Mouse (Mus musculus) hindbrain, embryonic 10.5 days (tissue): ENCODE data around the gene Trappc12. TPM values are rescaled to one million over a fixed set of nuclear protein-coding genes. Genes with fewer than 3 reads are reported as not detected.
"Not testable (repeated sequence)": the region's sequence is repeated elsewhere in the genome, so short reads cannot be mapped to it uniquely, and the experiment has no call there.

ENCODE experiments used
- DNase-seq: peaks from one replicate; pipeline ENCODE4 v3.0.0-alpha.2; 2017; ENCODE audit warnings: low spot score
- H3K27ac ChIP-seq: fragments of 300-500 bp; sonication (generic); 2 replicates; pipeline ENCODE4 v1.5.1; 2016; ENCODE audit warnings: mild to moderate bottlenecking, moderate library complexity
- H3K27me3 ChIP-seq: fragments of 300-500 bp; sonication (generic); 2 replicates; pipeline ENCODE4 v1.6.1; 2016; ENCODE audit warnings: mild to moderate bottlenecking; ENCODE audit not compliant: poor library complexity, insufficient read depth, severe bottlenecking
- H3K36me3 ChIP-seq: fragments of 300-500 bp; sonication (generic); 2 replicates; pipeline ENCODE4 v1.6.1; 2016; ENCODE audit warnings: mild to moderate bottlenecking, moderate library complexity
- H3K4me1 ChIP-seq: fragments of 300-500 bp; sonication (generic); replicated peaks from 2 replicates; pipeline ENCODE4 v1.6.1; 2016; ENCODE audit warnings: mild to moderate bottlenecking
- H3K4me3 ChIP-seq: fragments of 300-500 bp; sonication (generic); 2 replicates; pipeline ENCODE4 v1.5.1; 2016; ENCODE audit warnings: mild to moderate bottlenecking, moderate library complexity
- H3K9me3 ChIP-seq: fragments of 300-500 bp; sonication (generic); 2 replicates; pipeline ENCODE4 v1.6.1; 2016; ENCODE audit warnings: mild to moderate bottlenecking, moderate library complexity
- WGBS: fragments of 180-500 bp; shearing (Covaris S2); methylation state at CpG from one replicate; pipeline ENCODE4 v1.1.7; 2016; 5-methylcytosine and 5-hydroxymethylcytosine counted together
- polyA plus RNA-seq: library from polyadenylated mRNA; unstranded; fragments of >200 nt; fragmentation: Nextera tagmentation; extraction: Ambion mirVana; gene quantifications from 2 replicates; pipeline ENCODE4 v1.2.1, GENCODE M21; 2016

Trappc12 gene
- polyA plus RNA-seq, 1 experiment from 2014 or later = 38.1 TPM

DNA sequence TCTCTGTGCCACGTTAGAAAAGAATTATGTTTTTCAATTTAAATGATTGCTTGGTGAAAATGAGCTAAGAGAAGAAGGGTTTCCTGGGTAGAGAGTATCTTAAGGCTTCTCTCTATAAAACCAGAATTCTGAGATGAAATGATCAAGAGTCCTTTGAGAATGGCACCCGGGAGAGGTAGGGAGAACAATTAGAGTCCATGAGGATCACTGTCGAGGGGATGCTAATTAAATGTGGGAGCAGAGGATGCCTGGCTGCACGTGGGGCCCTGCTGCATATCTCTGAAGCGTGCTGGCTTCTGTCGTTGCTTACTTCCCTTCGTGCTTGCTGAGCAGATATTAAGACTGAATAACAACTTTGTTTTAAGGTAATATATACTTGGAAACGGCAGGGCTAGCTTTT is 24.8 kb upstream of the Trappc12 start:
- Histone ChIP-seq H3K36me3 (no peaks in the 10 kb centered on the region), H3K4me1 (peaks cover 25% of the 10 kb centered on the region), H3K4me3 (no peak overlapping the region), H3K9me3 (no peaks in the 10 kb centered on the region), H3K27me3 (no peaks in the 10 kb centered on the region), H3K27ac (no peak overlapping the region)
- WGBS = 49% methylated on average over 8 of the region's 8 CpGs
- DNase-seq = no peak

DNA sequence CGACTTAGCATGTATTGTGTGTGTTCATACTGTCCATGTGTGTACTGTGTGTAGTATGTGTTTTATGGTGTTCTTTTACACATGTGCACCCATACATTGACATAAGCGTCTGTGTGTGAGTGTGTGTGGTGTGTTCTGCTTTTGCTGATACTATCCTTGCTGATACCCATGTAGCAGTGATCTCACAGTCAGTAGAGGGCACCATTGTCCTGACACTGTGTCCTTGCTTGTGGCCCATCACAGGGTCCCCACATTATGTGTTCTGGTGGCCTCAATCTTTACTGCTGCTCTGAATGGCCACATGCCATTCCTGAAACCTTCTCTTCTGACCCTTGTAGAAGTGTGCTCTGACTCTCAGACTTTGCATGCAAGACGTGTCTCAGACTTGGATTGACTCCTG is 23.5 kb upstream of the Trappc12 start:
- WGBS = 80% methylated on average over 3 of the region's 3 CpGs
- H3K36me3 ChIP-seq = no peaks in the 10 kb centered on the region
- H3K27ac ChIP-seq = no peak overlapping the region
- DNase-seq = no peak
- peaks cover 15% of the 10 kb centered on the region; the same call in 1 of the 2 replicates for H3K4me1 ChIP-seq
- H3K27me3 ChIP-seq = no peaks in the 10 kb centered on the region
- H3K9me3 ChIP-seq = no peaks in the 10 kb centered on the region
- no peak overlapping the region for H3K4me3 ChIP-seq

DNA sequence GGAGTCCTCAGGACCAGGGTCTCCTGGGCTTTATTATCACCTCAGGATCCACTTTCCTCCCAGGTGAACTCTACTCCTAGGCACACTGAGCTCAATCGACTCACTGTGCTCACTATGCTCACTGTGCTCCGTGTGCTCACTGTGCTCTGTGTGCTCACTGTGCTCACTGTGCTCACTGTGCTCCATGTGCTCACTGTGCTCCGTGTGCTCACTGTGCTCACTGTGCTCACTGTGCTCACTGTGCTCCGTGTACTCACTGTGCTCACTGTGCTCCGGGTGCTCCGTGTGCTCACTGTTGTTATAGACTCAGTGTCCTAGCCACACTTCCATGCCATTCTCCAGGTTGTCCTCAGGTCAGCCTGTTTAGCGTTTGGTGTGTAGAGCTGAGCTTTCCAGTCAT is 19.7 kb upstream of the Trappc12 start:
- no peak for DNase-seq
- H3K27ac ChIP-seq = no peak overlapping the region
- peaks cover 5% of the 10 kb centered on the region; the same call in 1 of the 2 replicates for H3K4me1 ChIP-seq
- H3K27me3 ChIP-seq = no peaks in the 10 kb centered on the region
- 94% methylated on average over 7 of the region's 7 CpGs for WGBS
- peaks cover 18% of the 10 kb centered on the region for H3K36me3 ChIP-seq
- no peak overlapping the region for H3K4me3 ChIP-seq
- no peaks in the 10 kb centered on the region for H3K9me3 ChIP-seq

DNA sequence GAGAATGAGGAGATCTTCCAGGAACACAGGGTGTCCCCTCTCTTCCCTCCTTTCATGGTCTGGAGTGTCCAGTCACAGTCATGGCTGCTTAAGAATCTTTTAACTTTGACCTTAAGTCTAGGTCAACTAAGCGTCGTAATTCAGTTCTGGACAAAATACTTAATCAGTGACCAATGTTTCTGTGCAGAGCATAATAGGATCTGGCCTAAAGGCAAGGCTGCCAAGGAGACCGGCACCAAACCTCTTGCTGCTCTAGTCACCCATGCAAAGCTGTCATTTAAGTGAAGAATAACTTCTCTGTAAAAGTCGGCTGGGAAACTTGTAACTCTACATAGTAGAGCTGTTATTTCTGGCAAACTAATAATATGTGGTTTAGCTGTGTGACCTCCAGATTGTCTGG is 5.7 kb upstream of the Trappc12 start:
- H3K4me3 ChIP-seq = no peak overlapping the region
- no peaks in the 10 kb centered on the region for H3K36me3 ChIP-seq
- WGBS = 89% methylated on average over 4 of the region's 4 CpGs
- H3K4me1 ChIP-seq = peaks cover 19% of the 10 kb centered on the region
- H3K9me3 ChIP-seq = no peaks in the 10 kb centered on the region
- no peak for DNase-seq
- H3K27ac ChIP-seq = no peak overlapping the region
- H3K27me3 ChIP-seq = no peaks in the 10 kb centered on the region

DNA sequence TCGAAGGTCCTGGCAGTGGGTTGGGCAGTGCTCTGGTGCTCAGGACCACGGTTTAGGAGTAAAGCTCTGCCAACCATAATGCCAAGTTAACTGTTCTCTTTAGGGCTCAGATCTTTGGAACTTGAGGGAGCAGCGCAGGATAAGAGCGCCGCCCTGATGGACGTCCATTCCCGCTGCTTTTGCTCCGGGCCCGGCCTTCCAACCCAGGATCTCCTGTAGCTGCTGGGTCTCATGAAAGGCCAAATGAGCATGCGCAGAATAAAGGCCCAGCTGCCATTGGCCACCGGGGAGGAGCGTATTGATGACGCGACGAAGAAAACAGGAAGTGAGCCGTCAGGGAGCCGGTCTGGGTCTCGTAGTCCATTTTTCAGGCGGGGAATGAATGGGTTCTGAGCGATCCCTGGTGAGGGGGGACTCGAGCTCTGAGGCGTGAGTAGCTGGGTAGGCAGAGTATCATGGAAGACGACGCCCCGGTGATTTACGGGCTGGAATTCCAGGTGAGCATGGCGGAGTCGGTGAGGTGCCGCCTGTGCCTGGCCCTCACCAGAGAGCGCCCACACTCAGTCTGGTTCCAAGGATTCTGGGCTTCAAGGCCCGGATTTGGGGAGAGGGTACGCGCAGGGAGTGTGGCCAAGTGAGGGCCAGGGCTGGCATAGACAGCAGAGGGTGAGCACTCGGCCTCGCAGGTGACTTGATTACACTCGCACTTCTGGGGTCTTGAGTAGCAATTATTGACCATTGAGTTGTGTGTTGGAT is 1.4 kb upstream of the Trappc12 start, which contains the start of gene Eipr1:
Eipr1 (plus strand) TSS at position 296 of the 756 bp plus-strand sequence.
- peak; percentile 90 for DNase-seq
- peaks cover 6% of the 10 kb centered on the region for H3K36me3 ChIP-seq
- WGBS = 5% methylated on average over 36 of the region's 36 CpGs
- H3K9me3 ChIP-seq = no peaks in the 10 kb centered on the region
- peak within 1 kb of the TSS; percentile 94 for H3K4me3 ChIP-seq
- H3K27me3 ChIP-seq = no peaks in the 10 kb centered on the region
- H3K4me1 ChIP-seq = peaks cover 40% of the 10 kb centered on the region
- peak within 1 kb of the TSS; percentile 91 for H3K27ac ChIP-seq

DNA sequence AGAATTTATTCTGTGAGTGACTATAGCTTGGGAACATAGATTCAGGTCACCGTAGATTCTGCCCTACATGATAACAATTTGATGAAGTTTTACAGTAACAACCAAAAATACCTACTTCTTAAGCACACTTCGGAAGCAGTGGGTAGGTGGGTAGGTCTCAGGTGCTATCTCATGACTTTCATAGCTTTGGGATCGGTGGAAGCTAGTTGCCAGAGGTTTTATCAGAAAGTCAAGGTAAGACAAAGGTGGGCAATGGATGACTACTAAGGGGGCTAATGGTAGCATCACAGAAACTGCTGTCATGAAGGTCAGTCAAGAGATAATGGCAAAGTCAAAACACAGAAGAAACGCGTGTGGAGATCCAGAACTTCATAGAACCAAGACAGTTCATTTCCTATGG is 604 bp upstream of the Trappc12 start:
- Histone ChIP-seq H3K27ac (peak overlapping the region; percentile 91), H3K4me1 (peaks cover 40% of the 10 kb centered on the region), H3K27me3 (no peaks in the 10 kb centered on the region), H3K9me3 (no peaks in the 10 kb centered on the region), H3K4me3 (peak overlapping the region; percentile 94; the same call in 1 of the 2 replicates), H3K36me3 (peaks cover 15% of the 10 kb centered on the region)
- DNase-seq = no peak
- WGBS = 96% methylated on average over 5 of the region's 5 CpGs

DNA sequence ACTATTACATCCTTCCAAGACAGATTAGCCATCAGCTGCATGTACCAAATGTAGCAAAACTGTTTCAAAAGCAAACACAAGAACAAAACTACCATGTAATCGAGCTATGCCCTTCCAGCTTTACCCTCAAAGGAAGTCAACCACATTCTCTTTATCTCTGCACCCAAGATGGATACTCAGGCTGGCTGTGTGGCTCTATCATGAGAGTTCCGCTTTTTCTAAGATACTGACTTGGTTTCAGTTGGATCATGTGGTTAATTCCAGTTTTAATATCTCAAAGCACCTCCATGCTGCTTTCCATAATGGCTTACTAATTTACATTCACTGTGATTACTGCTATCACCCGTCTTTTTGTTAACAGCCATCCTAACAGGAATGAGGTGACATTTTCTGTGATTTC is 6.9 kb downstream of the Trappc12 start:
- no peak for DNase-seq
- peaks cover 59% of the 10 kb centered on the region for H3K36me3 ChIP-seq
- H3K4me1 ChIP-seq = 0 out of 2 replicates have a peak, but pooled peaks cover 1% of the 10 kb centered on the region
- no peak overlapping the region for H3K27ac ChIP-seq
- no peaks in the 10 kb centered on the region for H3K27me3 ChIP-seq
- no peaks in the 10 kb centered on the region for H3K9me3 ChIP-seq
- 89% methylated on average over 3 of the region's 3 CpGs for WGBS
- H3K4me3 ChIP-seq = no peak overlapping the region

DNA sequence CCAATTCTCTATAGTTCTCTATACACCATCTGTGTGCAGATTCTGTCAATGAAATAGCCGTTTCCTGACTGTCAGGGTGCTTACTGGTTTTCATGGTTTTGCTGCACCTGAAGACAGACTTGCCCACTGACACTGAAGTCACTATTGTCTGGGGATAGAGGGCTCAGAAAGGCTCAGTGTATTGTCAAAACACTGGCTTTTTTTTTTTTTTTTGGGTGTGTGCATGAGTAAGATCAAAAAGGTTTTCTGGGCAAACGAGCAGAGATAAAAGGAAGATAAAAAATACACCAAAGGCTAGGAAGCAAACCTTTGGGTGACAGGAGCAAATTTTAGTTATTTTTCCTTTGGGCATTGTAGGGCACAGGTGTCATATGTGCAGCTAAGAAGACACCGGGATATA is 15.0 kb downstream of the Trappc12 start:
- peaks cover 64% of the 10 kb centered on the region for H3K36me3 ChIP-seq
- H3K9me3 ChIP-seq = 0 out of 2 replicates have a peak, but pooled peaks cover 6% of the 10 kb centered on the region
- no peak for DNase-seq
- no peaks in the 10 kb centered on the region for H3K4me1 ChIP-seq
- WGBS = 89% methylated on average over 3 of the region's 3 CpGs
- H3K4me3 ChIP-seq = no peak overlapping the region
- no peak overlapping the region for H3K27ac ChIP-seq
- H3K27me3 ChIP-seq = no peaks in the 10 kb centered on the region

DNA sequence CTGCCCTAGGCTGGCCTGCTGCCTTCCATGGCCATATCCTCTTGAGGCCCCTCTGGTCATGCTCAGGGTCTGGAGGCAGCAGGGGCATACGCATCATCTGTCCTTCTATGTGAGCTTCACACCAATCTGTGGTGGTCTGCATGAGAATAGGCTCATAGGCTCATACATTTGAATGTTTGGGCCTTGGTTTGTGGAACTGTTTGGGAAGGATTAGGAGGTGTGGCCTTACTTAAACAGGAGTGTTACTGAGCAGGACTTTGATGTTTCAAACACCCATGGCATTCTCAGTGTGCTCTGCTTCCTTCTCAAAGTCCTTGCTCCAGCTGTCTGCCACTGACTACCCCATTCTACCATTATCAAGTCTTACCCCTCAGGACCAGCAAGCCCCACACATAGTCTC is 16.0 kb downstream of the Trappc12 start:
- H3K27ac ChIP-seq = no peak overlapping the region
- WGBS = 100% methylated on average over 1 of the region's 1 CpGs
- no peaks in the 10 kb centered on the region for H3K4me1 ChIP-seq
- H3K9me3 ChIP-seq = 0 out of 2 replicates have a peak, but pooled peaks cover 6% of the 10 kb centered on the region
- H3K36me3 ChIP-seq = peaks cover 67% of the 10 kb centered on the region
- H3K27me3 ChIP-seq = no peaks in the 10 kb centered on the region
- H3K4me3 ChIP-seq = no peak overlapping the region
- no peak for DNase-seq

DNA sequence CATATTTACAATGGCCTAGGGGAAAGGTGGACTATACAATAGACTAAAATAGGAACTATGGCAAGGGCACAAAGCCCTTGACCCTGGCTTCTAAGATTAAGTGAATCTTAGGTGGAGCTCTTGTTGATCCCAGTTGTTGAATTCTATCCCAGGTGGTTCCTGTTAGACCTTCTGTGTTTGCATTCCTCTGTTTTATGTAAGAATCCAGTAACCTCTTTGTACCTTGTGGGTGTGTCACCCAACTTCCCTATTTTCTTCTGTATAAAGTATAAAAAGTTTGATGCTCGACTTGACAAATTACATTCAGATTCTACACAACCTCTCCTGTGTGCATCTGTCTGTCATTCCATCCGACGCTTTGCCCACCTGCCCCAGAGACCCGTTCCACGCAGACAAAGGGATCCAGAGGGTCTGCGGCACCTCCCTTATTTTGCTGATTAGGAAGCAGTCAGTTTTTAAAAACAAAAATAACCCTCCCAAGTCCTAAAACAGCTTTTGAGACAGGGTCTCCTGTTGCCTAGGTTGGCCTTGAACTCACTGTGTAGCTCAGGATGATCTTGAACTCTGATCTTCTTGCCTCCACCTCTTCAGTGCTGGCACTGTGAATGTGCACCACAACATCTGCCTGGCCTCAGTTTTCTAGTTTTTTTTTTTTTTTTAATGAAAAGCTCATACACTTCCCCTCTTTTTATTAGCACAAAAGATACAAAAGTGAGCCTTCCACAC is 16.6 kb downstream of the Trappc12 start:
- H3K9me3 ChIP-seq, DNase-seq, H3K4me1 ChIP-seq, H3K4me3 ChIP-seq, H3K27me3 ChIP-seq, H3K27ac ChIP-seq: not testable (repeated sequence)
- peaks cover 73% of the 10 kb centered on the region for H3K36me3 ChIP-seq
- WGBS = 94% methylated on average over 6 of the region's 6 CpGs

DNA sequence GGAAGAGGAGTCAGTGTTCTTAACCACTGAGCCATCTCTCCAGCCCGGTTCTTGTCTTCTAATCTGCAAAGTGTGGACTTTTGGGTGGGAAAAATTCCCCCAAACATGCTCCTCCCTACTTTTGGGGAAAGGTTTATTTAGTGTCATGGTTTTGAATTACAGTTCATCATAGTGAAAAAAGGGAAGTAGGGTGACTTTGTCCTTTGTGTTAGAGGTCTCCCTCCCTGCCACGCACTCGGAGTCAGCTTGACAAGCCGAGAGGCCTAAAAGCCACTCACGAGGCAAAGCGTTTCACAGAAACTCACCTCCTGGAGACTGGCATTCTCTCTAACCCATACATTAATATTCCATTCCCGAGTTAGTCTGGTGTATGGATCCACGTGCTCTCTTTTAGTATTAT is 17.6 kb downstream of the Trappc12 start:
- no peaks in the 10 kb centered on the region for H3K27me3 ChIP-seq
- WGBS = 93% methylated on average over 8 of the region's 8 CpGs
- H3K9me3 ChIP-seq = 0 out of 2 replicates have a peak, but pooled peaks cover 6% of the 10 kb centered on the region
- DNase-seq = no peak
- H3K4me1 ChIP-seq = no peaks in the 10 kb centered on the region
- H3K36me3 ChIP-seq = peaks cover 75% of the 10 kb centered on the region
- H3K27ac ChIP-seq = no peak overlapping the region
- no peak overlapping the region for H3K4me3 ChIP-seq

DNA sequence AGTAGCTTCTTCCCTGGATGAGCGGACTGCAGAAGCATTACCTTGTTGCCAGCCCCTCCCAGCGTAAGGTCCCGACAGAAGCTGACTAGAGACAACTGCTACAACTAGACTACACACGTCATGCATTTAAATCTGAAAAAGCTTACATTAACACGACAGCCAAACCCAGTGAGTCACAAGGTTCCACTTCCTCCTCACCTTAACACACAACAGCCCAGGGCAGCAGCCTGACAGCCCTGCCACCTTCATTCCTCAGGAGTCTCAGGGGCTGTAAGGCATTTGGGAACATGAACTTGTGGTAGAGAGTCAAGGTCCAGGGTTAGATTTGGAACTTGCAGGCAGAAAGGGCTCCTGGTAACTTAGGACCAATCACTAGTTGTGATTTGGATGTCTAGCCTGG is 23.2 kb downstream of the Trappc12 start:
- H3K4me1 ChIP-seq = no peaks in the 10 kb centered on the region
- 90% methylated on average over 5 of the region's 5 CpGs for WGBS
- DNase-seq = no peak
- H3K36me3 ChIP-seq = peaks cover 50% of the 10 kb centered on the region
- H3K4me3 ChIP-seq = no peak overlapping the region
- no peak overlapping the region for H3K27ac ChIP-seq
- no peaks in the 10 kb centered on the region for H3K9me3 ChIP-seq
- H3K27me3 ChIP-seq = no peaks in the 10 kb centered on the region

DNA sequence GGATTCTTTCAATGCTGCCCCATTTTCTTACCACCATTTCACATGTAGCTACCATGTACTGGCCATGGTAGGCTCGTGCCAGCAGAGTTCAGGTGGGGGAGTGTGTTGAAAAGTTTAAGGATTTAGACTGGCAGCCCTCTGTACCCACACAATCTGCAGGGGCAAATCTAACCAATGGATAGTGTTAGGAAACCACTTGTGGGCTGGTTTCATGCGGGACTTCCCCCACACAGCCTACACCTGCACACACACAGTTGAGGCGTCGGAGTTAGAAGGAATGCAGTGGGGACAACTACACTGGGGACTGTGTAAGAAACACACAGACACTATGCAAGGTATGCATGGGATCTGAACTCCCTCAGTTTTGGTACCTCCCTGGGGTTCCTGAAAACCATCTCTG is 24.1 kb downstream of the Trappc12 start:
- no peaks in the 10 kb centered on the region for H3K27me3 ChIP-seq
- H3K4me1 ChIP-seq = no peaks in the 10 kb centered on the region
- 92% methylated on average over 4 of the region's 4 CpGs for WGBS
- H3K4me3 ChIP-seq = no peak overlapping the region
- H3K27ac ChIP-seq = no peak overlapping the region
- H3K36me3 ChIP-seq = peaks cover 53% of the 10 kb centered on the region
- H3K9me3 ChIP-seq = no peaks in the 10 kb centered on the region
- DNase-seq = no peak
